Mouse (Mus musculus) hindbrain, embryonic 16.5 days (tissue): ENCODE measurements at regions not wholly inside any gene's neighbourhood (a gene's known extent, or its start where the extent isn't known, plus 50 kb on each side); places are given as distances from the start of the nearest gene placed in this dataset.
A peak's percentile ranks its signal among the peaks of the same experiment; 100 is the strongest.
"Not testable (repeated sequence)": the region's sequence is repeated elsewhere in the genome, so short reads cannot be mapped to it uniquely, and the experiment has no call there.

Experiments
- ATAC-seq: fragments of 200-750 bp; cut with Nextera tagmentation; 2 replicates; pipeline ENCODE4 v1.8.0; 2017; ENCODE audit warnings: moderate TSS enrichment, moderate library complexity
- H3K27ac ChIP-seq: fragments of 300-500 bp; sonication (generic); 2 replicates; pipeline ENCODE4 v1.5.1; 2014; ENCODE audit warnings: low read depth, mild to moderate bottlenecking, control low read depth, low read length, moderate library complexity
- H3K27me3 ChIP-seq: fragments of 300-500 bp; sonication (generic); replicated peaks from 2 replicates; pipeline ENCODE4 v1.6.1; 2014; ENCODE audit warnings: low read length; ENCODE audit not compliant: control insufficient read depth, insufficient read depth
- H3K36me3 ChIP-seq: fragments of 300-500 bp; sonication (generic); 2 replicates; pipeline ENCODE4 v1.6.1; 2014; ENCODE audit warnings: mild to moderate bottlenecking, low read length, moderate library complexity, mixed read lengths; ENCODE audit not compliant: control insufficient read depth, insufficient read depth
- H3K4me1 ChIP-seq: fragments of 300-500 bp; sonication (generic); 2 replicates; pipeline ENCODE4 v1.6.1; 2014; ENCODE audit warnings: low read depth, low read length; ENCODE audit not compliant: control insufficient read depth, insufficient read depth
- H3K4me2 ChIP-seq: fragments of 300-500 bp; sonication (generic); 2 replicates; pipeline ENCODE4 v1.6.1; 2014; ENCODE audit warnings: mild to moderate bottlenecking, low read length, control low read depth, moderate library complexity
- H3K4me3 ChIP-seq: fragments of 300-500 bp; sonication (generic); 2 replicates; pipeline ENCODE4 v1.5.1; 2014; ENCODE audit warnings: mild to moderate bottlenecking, low read length, control low read depth, moderate library complexity
- H3K9ac ChIP-seq: fragments of 300-500 bp; sonication (generic); 2 replicates; pipeline ENCODE4 v1.6.1; 2014; ENCODE audit warnings: low read depth, mild to moderate bottlenecking, control low read depth, low read length, moderate library complexity
- H3K9me3 ChIP-seq: fragments of 300-500 bp; sonication (generic); 2 replicates; pipeline ENCODE4 v1.6.1; 2014; ENCODE audit warnings: mild to moderate bottlenecking, low read length, moderate library complexity; ENCODE audit not compliant: control insufficient read depth
- WGBS: fragments of 180-500 bp; shearing (Covaris S2); extraction: QIAGEN DNeasy Blood & Tissue Kit; methylation state at CpG from one replicate; pipeline ENCODE4 v1.1.7; 2014; 5-methylcytosine and 5-hydroxymethylcytosine counted together

GRCm38 (mm10) chr3:78964231-78964858 lies 322.0 kb downstream of the Rapgef2 start:
- no peaks in the 10 kb centered on the region for H3K9me3 ChIP-seq
- no peak overlapping the region for H3K4me3 ChIP-seq
- H3K4me1 ChIP-seq: no peaks in the 10 kb centered on the region
- no peak overlapping the region for H3K27ac ChIP-seq
- no peak for ATAC-seq
- H3K27me3 ChIP-seq: no peaks in the 10 kb centered on the region
- H3K4me2 ChIP-seq: no peak overlapping the region
- no peak overlapping the region for H3K9ac ChIP-seq
- no peaks in the 10 kb centered on the region for H3K36me3 ChIP-seq
- WGBS: 87% methylated on average over 9 of the region's 9 CpGs

DNA sequence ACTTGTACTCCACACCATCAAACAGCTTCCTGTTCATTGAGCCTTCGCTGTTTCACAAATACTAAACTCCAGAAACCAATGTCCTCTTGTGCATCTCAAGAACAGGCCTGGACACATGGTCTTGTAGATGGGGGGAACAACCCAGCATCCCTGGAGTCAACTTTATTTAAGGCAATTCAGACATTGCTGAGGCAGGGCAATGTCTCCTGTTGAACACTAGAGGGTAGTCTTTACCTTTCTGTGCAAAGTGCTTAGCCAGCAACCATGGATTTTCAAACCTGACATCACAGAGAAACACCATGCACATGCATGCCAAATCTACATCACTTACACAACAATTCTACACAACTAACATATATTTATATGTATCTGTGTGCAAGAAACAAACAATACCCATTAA lies 327.5 kb downstream of the Rapgef2 start:
- WGBS: 40% methylated on average over 1 of the region's 1 CpGs
- H3K9me3 ChIP-seq: no peaks in the 10 kb centered on the region
- no peak overlapping the region for H3K4me3 ChIP-seq
- no peak overlapping the region for H3K9ac ChIP-seq
- H3K27me3 ChIP-seq: no peaks in the 10 kb centered on the region
- no peaks in the 10 kb centered on the region for H3K36me3 ChIP-seq
- H3K27ac ChIP-seq: no peak overlapping the region
- H3K4me2 ChIP-seq: no peak overlapping the region
- no peaks in the 10 kb centered on the region for H3K4me1 ChIP-seq
- peak; percentile 78 for ATAC-seq

DNA sequence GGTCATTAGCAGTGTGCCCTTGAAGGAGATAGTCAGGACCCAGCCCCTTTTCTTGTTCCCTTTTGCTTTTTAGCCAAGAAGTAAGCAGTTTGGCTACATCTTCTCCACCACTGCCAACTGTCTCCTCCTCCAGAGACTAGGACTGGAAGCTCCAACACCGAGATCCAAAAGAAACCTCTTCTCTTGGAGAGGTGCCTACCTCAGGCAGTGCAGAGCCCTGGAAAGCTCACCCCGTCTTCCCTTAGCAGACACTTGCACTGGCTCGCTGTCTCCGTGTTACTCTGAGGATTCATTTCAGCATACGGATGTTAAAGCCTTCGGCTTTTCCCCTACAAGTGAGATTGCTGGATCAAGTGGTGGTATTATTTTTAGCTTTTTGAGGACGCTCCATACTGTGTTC lies 331.0 kb downstream of the Rapgef2 start:
- WGBS: 87% methylated on average over 7 of the region's 7 CpGs
- Histone ChIP-seq H3K9me3 (no peaks in the 10 kb centered on the region), H3K27ac (no peak overlapping the region), H3K4me2 (no peak overlapping the region), H3K4me3 (no peak overlapping the region), H3K9ac (no peak overlapping the region), H3K27me3 (no peaks in the 10 kb centered on the region), H3K4me1 (no peaks in the 10 kb centered on the region), H3K36me3 (no peaks in the 10 kb centered on the region)
- no peak for ATAC-seq

DNA sequence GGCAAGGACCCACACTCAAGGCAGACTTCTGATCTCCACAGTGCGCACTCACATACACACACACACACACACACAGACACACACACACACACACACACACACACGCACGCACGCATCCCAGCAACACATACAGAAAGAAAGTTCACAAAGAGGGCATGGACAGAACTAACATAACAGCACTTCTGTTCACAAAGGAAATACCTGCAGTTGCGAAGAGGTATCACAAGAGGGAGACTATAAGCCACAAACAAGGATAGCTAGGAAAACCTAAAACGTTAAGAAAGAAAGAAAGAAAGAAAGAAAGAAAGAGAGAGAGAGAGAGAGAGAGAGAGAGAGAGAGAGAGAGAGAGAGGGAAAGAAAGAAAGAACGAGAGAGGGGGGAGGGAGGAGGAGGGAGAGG lies 336.9 kb downstream of the Rapgef2 start:
- not testable (repeated sequence) for H3K4me3 ChIP-seq, H3K27me3 ChIP-seq, H3K4me1 ChIP-seq, ATAC-seq, H3K4me2 ChIP-seq, H3K9me3 ChIP-seq, H3K9ac ChIP-seq, H3K27ac ChIP-seq, H3K36me3 ChIP-seq
- 80% methylated on average over 6 of the region's 7 CpGs for WGBS

DNA sequence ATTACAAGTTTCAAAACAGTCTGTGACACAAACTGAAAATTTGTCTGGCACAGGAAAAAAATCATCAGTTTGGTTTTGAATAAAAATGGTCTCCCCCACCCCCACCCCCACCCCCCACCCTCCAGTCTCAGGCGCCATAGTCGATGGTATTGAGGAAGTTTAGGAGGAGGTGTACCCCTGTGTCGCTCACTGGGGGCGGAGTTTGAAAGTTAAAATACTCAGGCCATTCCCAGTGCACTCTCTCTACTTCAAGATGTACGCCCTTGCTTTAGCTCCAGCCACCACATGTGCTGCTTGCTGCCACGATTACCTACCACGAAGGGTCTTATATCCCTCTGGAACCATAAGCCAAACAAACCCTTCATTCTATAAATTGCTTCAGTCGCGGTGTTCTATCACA lies 337.6 kb downstream of the Rapgef2 start:
- no peaks in the 10 kb centered on the region for H3K36me3 ChIP-seq
- ATAC-seq: 0 out of 2 replicates have a peak, but pooled peaks have one; percentile 16
- 84% methylated on average over 9 of the region's 9 CpGs for WGBS
- H3K9me3 ChIP-seq: no peaks in the 10 kb centered on the region
- no peaks in the 10 kb centered on the region for H3K4me1 ChIP-seq
- H3K4me2 ChIP-seq: no peak overlapping the region
- no peak overlapping the region for H3K9ac ChIP-seq
- no peaks in the 10 kb centered on the region for H3K27me3 ChIP-seq
- H3K4me3 ChIP-seq: no peak overlapping the region
- no peak overlapping the region for H3K27ac ChIP-seq

DNA sequence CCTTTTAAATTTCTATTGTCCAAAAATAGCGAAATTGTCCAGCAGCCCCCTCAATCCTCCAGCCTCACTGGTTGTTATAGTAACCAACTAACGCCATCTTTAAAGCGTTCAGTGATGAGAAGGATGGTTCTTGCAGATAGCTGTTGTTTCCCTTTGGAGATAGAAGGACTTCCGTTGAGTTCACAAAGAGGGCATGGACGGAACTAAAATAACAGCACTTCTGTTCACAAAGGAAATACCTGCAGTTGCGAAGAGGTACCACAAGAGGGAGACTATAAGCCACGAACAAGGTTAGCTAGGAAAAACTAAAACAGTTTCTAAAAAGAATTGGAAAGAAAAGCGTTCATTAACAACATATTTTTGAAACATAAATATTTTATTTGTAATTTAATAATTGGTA lies 338.1 kb downstream of the Rapgef2 start:
- H3K27me3 ChIP-seq: no peaks in the 10 kb centered on the region
- no peaks in the 10 kb centered on the region for H3K9me3 ChIP-seq
- no peaks in the 10 kb centered on the region for H3K36me3 ChIP-seq
- H3K4me1 ChIP-seq: no peaks in the 10 kb centered on the region
- H3K4me3 ChIP-seq: no peak overlapping the region
- no peak for ATAC-seq
- H3K9ac ChIP-seq: no peak overlapping the region
- no peak overlapping the region for H3K4me2 ChIP-seq
- 31% methylated on average over 8 of the region's 8 CpGs for WGBS
- no peak overlapping the region for H3K27ac ChIP-seq

GRCm38 (mm10) chr3:78947183-78947582 lies 339.1 kb downstream of the Rapgef2 start:
- ATAC-seq: no peak
- H3K4me2 ChIP-seq: no peak overlapping the region
- no peaks in the 10 kb centered on the region for H3K4me1 ChIP-seq
- H3K27ac ChIP-seq: no peak overlapping the region
- no peak overlapping the region for H3K4me3 ChIP-seq
- no peaks in the 10 kb centered on the region for H3K9me3 ChIP-seq
- H3K27me3 ChIP-seq: no peaks in the 10 kb centered on the region
- H3K36me3 ChIP-seq: no peaks in the 10 kb centered on the region
- 91% methylated on average over 9 of the region's 9 CpGs for WGBS
- no peak overlapping the region for H3K9ac ChIP-seq

- no peak for ATAC-seq
- Histone ChIP-seq H3K9me3 (no peaks in the 10 kb centered on the region), H3K27me3 (no peaks in the 10 kb centered on the region), H3K27ac (no peak overlapping the region), H3K4me3 (no peak overlapping the region), H3K4me1 (no peaks in the 10 kb centered on the region), H3K36me3 (no peaks in the 10 kb centered on the region), H3K9ac (no peak overlapping the region), H3K4me2 (no peak overlapping the region)
- WGBS: 78% methylated on average over 8 of the region's 8 CpGs
Measured at GRCm38 (mm10) chr3:78944185-78944584, 342.1 kb downstream of the Rapgef2 start.

DNA sequence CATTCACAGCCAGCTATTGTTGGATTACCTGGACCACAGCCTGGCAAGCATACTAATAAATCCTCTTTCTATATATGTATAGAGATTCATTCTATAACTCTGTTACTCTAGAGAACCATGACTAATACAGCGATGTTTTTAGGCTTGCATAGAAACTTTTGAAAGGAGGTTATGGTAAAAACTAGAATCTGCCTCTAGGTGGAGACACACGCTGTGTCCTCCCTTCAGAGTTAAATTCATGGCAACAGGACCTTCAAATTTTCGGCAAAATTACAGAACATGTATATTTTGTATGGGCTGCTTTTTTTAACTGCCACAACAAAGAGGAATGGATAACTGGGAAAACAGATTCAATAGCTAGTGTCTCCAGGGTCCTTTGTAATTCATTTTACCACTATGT lies 353.3 kb downstream of the Rapgef2 start:
- WGBS: 78% methylated on average over 3 of the region's 3 CpGs
- ATAC-seq: no peak
- H3K4me1 ChIP-seq: no peaks in the 10 kb centered on the region
- H3K27me3 ChIP-seq: no peaks in the 10 kb centered on the region
- H3K36me3 ChIP-seq: no peaks in the 10 kb centered on the region
- no peaks in the 10 kb centered on the region for H3K9me3 ChIP-seq
- no peak overlapping the region for H3K4me2 ChIP-seq
- H3K9ac ChIP-seq: no peak overlapping the region
- H3K27ac ChIP-seq: no peak overlapping the region
- no peak overlapping the region for H3K4me3 ChIP-seq

- H3K27me3 ChIP-seq: no peaks in the 10 kb centered on the region
- ATAC-seq: peak; percentile 48; the same call in 1 of the 2 replicates
- H3K27ac ChIP-seq: no peak overlapping the region
Measured at GRCm38 (mm10) chr3:78919850-78920249, 366.5 kb downstream of the Rapgef2 start.

More at GRCm38 (mm10) chr3:78919850-78920249, 366.5 kb downstream of the Rapgef2 start:
- Histone ChIP-seq H3K36me3 (no peaks in the 10 kb centered on the region), H3K4me3 (no peak overlapping the region), H3K4me2 (peak overlapping the region; percentile 57), H3K9ac (no peak overlapping the region), H3K4me1 (no peaks in the 10 kb centered on the region), H3K9me3 (no peaks in the 10 kb centered on the region)
- WGBS: 48% methylated on average over 6 of the region's 6 CpGs
